Mouse (Mus musculus) liver, embryonic 14.5 days (tissue): ENCODE results near the gene P3h2.

Experiments
- CTCF ChIP-seq: IDR thresholded peaks from 2 replicates; pipeline ENCODE4 v1.5.1; 2016; ENCODE audit warnings: antibody characterized with exemption, low read depth, control low read depth
- EP300 ChIP-seq: IDR thresholded peaks from 2 replicates; pipeline ENCODE4 v1.6.1; 2016; ENCODE audit warnings: antibody characterized with exemption, low read depth

GRCm38 (mm10) chr16:25970720-25971119 is 134.9 kb downstream of the P3h2 start:
- TF ChIP-seq EP300 (no peak), CTCF (no peak)
